Mouse (Mus musculus) adrenal gland, postnatal 10 days (tissue): ENCODE data around the gene Lgalsl. TPM values are rescaled to one million over a fixed set of nuclear protein-coding genes. Genes with fewer than 3 reads are reported as not detected.

ENCODE experiments used
- DNase-seq: peaks from one replicate; pipeline ENCODE4 v3.0.0; 2021; ENCODE audit warnings: mixed read lengths
- total RNA-seq, 2 experiments: library from RNA; stranded (reverse); gene quantifications; 2 replicates each; pipeline ENCODE4 v1.2.3; 2021

The Lgalsl gene
- total RNA-seq, 2 experiments from 2014 or later: 32.1 to 39.1 TPM

- no peak for DNase-seq
Measured at GRCm38 (mm10) chr11:20823961-20824360, 6.9 kb downstream of the Lgalsl start.

GRCm38 (mm10) chr11:20823301-20823700 lies 7.6 kb downstream of the Lgalsl start:
- DNase-seq: no peak

GRCm38 (mm10) chr11:20821351-20821750 lies 9.5 kb downstream of the Lgalsl start:
- DNase-seq: no peak

GRCm38 (mm10) chr11:20813901-20814523 lies 16.8 kb downstream of the Lgalsl start:
- no peak for DNase-seq

GRCm38 (mm10) chr11:20812153-20812887 lies 18.5 kb downstream of the Lgalsl start:
- DNase-seq: no peak

GRCm38 (mm10) chr11:20806659-20807058 lies 24.2 kb downstream of the Lgalsl start:
- no peak for DNase-seq

GRCm38 (mm10) chr11:20805604-20806249 lies 25.1 kb downstream of the Lgalsl start:
- DNase-seq: no peak

- DNase-seq: no peak
Measured at GRCm38 (mm10) chr11:20804416-20804815, 26.4 kb downstream of the Lgalsl start.

GRCm38 (mm10) chr11:20800277-20801092 lies 30.4 kb downstream of the Lgalsl start:
- no peak for DNase-seq

- DNase-seq: no peak
Measured at GRCm38 (mm10) chr11:20797841-20798240, 33.0 kb downstream of the Lgalsl start.

GRCm38 (mm10) chr11:20795466-20795865 lies 35.4 kb downstream of the Lgalsl start:
- DNase-seq: no peak

- DNase-seq: no peak
Measured at GRCm38 (mm10) chr11:20794913-20795254, 36.0 kb downstream of the Lgalsl start.

GRCm38 (mm10) chr11:20794196-20794912 lies 36.5 kb downstream of the Lgalsl start:
- peak; percentile 91 for DNase-seq

GRCm38 (mm10) chr11:20793676-20794075 lies 37.2 kb downstream of the Lgalsl start:
- DNase-seq: no peak

GRCm38 (mm10) chr11:20792667-20793066 lies 38.2 kb downstream of the Lgalsl start:
- DNase-seq: no peak

GRCm38 (mm10) chr11:20791334-20791733 lies 39.5 kb downstream of the Lgalsl start:
- no peak for DNase-seq

GRCm38 (mm10) chr11:20789015-20789414 lies 41.8 kb downstream of the Lgalsl start:
- no peak for DNase-seq

- no peak for DNase-seq
Measured at GRCm38 (mm10) chr11:20788070-20788469, 42.8 kb downstream of the Lgalsl start.

GRCm38 (mm10) chr11:20786191-20786590 lies 44.7 kb downstream of the Lgalsl start:
- no peak for DNase-seq

GRCm38 (mm10) chr11:20785186-20785585 lies 45.7 kb downstream of the Lgalsl start:
- no peak for DNase-seq

GRCm38 (mm10) chr11:20784776-20785175 lies 46.1 kb downstream of the Lgalsl start:
- no peak for DNase-seq

- DNase-seq: no peak
Measured at GRCm38 (mm10) chr11:20783467-20783866, 47.4 kb downstream of the Lgalsl start.
